Mouse (Mus musculus): ENCODE results near the gene Tpi1.

GRCm38 (mm10) chr6:124835531-124835930 is 21.4 kb upstream of the Tpi1 start:
- TF ChIP-seq CTCF (IDR thresholded peaks at IDR 0.05; ENCODE audit: low read depth) = no peak
- TF ChIP-seq EP300 (IDR thresholded peaks at IDR 0.05; ENCODE audit: low read depth) = no peak
